Mouse (Mus musculus) frontal cortex, postnatal 10 days (tissue): ENCODE measurements at regions not wholly inside any gene's neighbourhood (a gene's known extent, or its start where the extent isn't known, plus 50 kb on each side); places are given as distances from the start of the nearest gene placed in this dataset.
A peak's percentile ranks its signal among the peaks of the same experiment; 100 is the strongest.

ENCODE experiments used
- DNase-seq, 2 experiments: peaks; one replicate each; pipeline ENCODE4 v3.0.0; 2022; ENCODE audit warnings: low spot score in 2 of 2, mixed read lengths in 1 of 2

DNA sequence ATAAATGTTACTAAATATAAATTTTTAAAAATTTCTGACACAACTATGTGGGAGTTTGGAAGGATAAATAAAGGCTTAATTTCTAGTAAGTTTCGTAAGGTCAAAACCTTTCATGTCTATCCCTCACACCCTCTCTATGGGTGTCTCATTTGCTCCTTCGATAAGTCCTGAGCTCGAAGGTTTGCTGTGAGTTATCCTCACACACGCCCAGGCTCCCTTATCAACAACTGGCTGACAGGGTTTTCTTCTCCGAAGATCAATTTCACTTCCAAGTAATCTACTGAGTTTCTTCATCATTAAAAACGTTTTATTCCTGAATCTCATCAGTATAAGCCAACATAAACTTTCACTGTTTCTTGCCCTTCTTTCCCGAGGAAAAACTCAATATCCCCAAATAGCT lies 416.0 kb upstream of the Nudt12 start:
- no peak for DNase-seq

DNA sequence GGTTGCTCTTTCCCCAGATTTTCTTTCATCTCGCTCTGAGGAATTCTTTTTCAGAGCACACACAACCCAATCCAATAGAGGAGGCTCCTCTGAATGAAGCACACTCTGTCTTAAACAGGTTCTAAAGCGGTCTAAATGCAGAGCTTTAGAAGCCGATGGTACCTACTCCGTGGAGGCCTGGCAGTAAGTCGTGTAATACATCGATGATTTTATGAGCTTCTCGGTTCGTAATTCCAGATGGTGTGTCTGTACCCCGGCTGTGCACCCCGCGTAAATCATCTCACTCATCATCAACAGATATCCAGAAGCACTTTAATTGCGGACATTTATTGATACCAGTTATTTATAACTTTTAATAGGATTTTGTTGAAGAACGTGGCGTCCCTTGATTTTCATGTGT lies 408.3 kb upstream of the Nudt12 start:
- no peak for DNase-seq

DNA sequence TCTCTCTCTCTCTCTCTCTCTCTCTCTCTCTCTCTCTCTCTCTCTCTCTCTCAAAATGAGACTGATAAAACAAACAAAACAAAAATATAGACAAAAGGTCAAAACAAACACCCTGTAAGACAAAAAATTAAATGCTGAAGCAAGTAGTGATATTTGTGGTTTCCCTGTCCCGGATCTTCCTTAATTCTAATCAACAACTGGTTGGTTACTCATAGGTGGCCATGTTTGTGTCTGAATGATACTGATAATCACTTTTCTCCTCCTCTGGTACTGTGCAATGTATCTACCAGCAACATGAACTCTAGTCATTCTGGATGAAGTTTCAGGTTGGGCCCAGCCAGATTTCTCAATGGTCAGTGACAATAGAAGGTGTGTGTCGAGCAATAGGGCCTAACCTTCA lies 396.1 kb upstream of the Nudt12 start:
- DNase-seq = no peak

DNA sequence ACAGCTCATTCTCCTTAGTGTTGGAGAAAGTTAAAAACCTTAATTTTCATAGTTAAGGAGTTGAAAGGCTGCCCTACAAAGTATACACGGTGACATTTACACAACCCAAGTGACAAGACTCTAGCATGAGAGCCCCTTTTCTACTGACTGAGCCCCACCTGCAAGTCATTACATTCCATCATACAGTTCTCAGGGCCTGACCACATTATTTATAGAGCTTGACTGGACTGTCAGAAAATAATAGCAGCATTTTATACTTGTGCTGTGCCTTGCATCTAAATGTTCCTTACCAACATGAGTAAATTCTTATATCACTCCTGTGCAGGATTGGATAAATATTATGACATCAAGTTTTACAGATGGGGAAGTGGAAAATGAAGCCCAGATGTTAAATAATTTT lies 391.4 kb upstream of the Nudt12 start:
- no peak for DNase-seq

DNA sequence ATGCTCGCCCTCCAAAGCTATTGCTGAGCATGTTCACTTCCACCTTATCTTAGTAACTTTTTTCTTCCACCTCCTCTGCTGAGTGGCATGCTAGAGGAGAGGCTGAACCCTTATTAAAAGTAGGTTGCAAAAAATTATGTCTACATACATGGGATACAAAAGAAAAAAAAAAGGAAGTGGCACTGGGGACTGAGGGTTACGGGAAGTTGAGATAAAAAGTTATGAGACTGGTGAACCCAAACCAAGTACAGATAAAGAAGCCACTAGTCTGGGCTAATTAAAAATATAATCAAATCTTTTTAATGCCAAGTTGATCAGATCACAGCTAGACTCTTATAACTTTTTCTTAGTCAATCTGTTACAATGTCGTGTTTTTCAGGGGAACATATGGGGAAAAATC lies 384.2 kb upstream of the Nudt12 start:
- DNase-seq = no peak

DNA sequence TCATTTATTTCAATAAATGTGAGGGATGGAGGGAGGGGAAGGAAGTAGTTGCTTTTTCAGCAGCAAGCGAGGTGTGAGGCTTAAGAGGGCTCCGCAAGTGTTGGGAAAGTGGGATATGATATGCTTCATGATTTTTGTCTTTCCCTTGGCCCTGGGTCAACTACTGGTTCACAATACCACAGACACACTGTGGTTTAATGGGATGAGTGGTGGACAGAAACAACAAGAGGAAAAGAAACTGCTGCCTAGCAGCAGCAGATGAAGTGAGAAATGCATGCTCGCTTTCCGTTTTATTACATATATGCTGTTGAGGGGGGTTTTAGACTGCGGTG lies 369.9 kb upstream of the Nudt12 start:
- no peak for DNase-seq

DNA sequence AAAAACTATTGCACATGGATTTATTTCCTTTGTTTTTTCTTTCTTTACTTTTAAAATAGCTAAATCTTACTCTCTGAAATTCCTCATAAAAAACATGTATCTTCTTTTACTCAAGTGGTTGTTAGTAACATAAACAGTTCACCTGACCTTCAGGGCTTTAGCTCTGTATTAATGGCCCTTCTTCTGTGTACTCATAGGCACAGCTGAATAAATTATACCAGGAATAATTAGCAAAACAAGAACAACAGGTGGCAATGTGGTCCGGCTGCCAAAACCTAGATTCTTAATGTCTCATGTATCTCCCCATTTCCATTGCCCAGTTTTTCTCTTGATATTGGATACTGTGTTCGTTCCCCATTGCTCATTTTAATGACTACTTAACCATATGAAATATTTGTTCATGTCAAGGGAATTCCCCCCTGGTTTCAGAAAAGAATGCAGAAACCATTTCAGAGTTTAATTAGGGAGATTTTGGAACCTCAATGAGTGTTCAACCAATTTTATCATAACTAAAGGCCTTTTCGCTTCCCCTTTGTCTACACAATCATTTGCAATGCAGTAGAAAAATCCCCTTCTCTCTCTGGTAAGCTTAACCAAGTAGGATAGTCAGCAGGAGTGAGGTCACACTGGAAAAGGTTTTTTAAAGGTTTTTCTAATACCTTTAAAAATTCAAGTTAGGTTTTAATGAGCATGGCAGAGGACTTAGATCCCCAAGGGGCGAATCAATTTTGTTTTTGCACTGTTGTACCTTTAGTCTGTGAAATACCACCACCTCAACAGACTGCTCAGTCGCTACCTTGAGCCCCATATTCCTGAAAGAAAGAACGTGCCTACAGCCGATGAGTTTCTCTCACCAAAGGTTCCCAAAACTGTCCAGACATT lies 369.3 kb upstream of the Nudt12 start:
- DNase-seq = no peak

DNA sequence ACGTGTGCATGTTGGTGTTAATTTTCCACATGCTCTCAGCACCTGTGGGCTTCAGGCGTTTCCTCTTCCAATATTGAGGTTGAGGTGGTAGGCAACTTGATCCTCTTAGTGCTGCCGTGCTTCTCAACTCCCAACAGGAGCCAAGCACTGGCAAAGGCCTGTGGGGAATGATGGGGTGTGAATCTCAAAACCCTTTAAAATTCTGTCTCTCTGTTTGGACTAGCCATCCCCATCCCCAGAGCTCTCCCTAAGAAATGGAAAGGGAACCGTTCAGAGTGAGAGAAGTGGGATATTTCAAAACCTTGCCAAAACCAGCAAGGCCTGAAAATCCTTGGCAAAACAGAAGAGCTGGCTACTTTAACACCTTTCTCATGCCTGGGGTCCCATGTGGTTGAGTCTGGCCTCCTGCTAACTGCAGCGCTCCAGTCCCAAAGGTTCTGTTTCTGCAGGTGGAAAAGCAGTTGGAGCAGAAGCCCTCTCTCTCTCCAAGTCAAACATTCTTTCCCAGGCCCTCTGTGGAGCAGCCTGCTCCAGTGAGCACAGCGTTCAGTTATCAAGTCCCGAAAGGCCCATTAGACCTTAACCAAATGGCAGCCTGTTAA lies 360.4 kb upstream of the Nudt12 start:
- no peak for DNase-seq

DNA sequence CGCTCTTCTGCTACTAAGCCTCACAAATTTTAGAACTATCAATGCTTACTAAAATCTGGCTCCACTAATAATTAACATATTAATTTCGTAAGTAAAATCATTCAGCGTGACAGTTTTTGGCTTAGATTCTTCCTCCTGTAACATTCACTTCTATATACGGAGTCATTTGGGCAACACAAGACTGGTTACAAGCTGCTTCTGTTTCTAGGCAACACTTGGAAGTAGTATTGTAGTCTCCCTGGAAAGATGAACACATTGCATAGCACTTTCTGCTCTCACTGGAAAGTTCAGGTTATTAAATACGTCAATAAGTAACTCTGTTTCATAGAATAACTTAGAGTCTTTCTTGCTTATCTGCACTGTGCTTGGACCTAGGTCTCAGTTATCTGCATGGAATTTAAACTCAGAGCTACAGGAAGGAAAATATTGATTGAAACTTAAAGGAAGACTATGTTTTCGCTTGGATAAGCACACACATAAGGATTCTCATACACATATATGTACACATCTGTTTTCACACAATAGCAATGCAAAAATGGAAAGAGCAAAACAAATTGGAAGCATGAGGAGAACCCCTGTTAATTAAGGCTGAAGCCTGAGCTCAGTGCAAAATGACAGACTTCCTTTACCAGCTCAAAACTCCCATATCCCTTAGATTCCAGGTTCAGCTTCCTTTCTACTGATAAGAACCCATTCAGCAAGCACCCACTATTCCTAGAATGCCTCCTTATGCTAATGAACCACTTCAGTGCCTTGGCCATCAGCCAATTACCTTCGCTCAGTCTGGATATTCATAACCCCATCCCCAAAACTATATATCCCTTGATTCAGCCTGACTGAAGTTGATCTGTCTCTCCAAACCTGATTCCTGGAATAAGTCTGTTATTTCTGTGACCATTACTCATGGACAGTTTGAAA lies 356.7 kb upstream of the Nudt12 start:
- DNase-seq = no peak

DNA sequence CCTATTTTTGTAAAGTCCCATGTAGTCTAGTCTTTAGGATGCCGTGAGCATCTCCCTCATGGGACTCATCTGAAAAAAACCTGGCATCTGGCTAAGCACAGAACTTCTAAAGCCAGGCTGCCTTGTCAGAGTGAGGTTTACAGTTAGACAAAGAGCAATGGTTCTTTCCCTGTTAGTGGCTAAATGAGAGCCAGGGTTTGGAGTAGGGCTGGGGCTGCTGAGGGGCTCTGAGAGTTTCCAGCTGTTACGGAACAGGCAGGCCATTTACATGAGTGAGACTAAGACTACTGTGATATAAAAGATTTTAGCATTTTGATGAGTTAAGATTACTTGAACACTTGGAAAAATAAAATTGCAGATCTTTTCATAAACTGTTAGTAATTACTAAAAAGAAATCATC lies 352.2 kb upstream of the Nudt12 start:
- no peak for DNase-seq

DNA sequence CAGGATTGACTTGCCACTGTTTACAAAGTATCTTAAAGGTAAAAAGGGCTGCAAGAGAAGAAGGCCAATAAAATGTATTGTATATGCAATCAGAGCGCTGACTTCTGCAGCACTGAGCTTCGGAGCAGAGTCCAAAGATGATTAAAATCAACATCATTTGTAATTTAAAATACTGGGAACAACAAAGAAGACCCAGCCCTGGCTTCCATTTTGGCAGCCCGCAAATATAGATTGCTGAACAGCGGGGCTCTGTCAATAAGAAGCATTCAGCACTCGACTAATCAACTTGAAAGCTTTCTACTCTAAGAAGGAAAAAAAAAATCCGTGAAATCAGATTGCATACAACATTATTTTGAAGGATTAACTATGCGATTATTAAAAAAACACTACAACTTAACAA lies 348.9 kb upstream of the Nudt12 start:
- no peak for DNase-seq

DNA sequence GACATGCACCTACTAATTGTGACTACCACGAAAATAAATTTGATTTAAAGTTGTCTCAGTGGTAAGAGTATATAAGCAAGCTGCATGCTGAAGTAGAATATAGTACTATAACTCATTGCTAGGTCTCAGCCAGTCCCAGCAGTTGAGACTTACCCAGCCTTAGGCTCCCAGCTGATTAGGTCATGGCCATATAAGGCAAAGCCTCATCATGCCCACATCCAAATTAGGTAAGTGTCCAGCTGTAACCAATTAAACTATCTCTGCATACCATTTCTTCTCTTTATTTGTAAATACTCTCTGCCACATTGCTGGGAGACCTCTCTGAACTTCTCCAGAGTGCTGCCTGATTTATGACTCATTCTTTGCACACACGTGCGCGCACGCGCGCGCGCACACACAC lies 347.9 kb upstream of the Nudt12 start:
- DNase-seq = no peak

DNA sequence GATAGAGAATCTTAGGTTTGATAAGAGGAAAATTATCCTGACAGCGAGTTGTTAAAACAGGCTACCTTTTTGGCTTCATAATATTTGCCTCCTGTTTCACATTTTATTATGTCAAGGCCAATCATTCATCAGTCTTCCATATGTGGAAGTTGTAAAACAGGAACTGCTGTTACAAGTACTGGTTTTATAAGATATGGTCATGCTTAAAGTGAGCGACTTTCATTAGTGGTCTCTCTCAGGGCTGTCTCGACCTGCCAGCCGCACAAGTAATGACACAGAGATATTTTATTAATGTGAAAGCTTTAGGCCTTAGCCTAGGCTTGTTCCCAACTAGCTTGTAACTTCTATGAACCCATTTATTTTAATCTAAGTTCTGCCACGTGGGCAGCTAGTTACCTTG lies 346.3 kb upstream of the Nudt12 start:
- DNase-seq = no peak

DNA sequence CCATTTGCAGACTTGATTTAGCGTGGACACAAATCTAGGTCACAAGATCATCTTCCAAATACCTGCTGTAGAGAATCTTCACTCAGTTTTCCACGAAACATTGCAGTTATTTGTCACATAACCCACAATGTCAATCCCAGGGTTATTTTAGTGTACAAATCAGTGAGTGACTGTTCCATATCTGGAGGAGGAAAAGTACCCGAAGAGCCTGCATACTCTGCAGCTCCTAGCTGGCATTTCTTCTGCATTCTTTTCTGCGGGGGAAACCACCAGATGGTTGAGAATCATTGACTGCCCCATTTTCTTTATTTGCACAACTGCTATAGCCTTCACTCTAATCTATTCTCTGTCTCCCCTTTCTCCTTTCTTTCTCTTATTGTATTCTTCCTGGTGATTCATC lies 332.4 kb upstream of the Nudt12 start:
- DNase-seq = no peak

DNA sequence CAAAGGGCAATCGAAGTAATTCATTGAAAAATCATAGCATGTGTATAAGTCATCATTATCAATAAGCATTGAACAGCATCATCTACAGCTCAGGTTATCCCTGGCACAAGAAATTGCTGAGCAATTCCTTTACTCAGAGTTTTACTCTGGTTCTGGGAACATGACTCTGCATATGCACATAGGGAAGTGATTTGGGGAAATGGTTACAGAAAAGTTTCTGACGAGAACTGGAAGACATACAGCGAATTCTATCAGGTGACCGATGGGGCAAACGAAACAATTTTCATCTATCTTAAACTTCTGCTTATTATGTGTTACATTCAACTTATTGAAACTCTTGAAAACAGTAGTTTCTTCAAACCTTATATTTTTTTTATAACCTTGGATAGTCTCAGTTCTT lies 284.8 kb upstream of the Nudt12 start:
- DNase-seq = no peak

DNA sequence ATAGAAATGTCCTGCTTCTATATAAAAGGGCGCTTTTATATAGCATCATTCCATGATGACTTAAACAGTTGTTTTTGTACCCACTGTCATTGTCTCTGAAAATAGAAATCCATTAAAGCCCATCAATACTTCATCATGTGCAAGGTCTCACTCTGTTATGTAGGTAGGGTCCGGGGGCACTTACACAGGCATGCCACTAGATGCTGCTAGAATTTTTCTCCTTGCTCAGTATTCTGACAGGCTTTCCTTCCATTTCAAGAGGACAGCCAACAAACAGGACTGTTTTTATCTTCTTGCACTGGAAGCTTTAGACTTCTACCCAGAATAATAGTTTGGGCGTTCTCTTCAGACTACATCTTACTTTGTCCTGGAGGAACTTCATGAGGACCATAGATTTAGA lies 268.2 kb upstream of the Nudt12 start:
- peak; percentile 6 to 10 for DNase-seq

DNA sequence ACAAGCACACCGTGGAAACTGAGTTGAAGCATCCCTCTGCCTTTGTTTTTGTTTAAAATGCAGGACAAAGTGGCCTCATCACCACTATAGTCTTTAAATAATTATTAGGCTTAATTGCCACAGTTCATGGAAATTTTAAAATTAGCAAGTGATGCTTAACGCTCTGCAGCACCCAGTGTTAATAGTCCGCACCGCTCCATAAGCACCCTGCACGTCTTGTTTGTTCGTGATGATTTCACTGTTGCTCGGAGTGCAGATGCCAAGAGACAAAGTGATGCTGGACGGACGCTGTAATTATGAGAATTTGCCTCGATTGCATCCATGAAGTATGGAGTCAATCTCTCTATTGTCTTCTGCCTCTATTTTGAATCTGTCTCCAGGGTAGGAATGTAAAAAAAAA lies 266.6 kb upstream of the Nudt12 start:
- DNase-seq = no peak

DNA sequence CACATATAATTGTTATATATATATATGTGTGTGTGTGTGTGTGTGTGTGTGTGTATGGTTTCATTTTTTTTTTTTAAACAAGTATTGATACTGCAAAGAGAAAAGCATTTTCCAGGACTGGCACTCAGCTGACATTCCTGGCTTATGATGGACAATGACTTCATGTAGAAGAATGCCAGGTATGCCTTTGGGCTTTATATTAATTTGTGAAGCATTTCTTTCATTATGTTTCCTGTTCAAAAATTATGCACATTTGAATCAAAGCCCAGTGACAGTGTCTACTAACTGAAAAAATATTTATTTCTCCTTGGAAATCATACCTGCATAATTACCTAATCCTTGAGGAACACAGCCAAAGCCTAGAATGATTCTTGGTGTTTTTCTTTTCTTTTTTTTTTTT lies 256.4 kb upstream of the Nudt12 start:
- no peak for DNase-seq

DNA sequence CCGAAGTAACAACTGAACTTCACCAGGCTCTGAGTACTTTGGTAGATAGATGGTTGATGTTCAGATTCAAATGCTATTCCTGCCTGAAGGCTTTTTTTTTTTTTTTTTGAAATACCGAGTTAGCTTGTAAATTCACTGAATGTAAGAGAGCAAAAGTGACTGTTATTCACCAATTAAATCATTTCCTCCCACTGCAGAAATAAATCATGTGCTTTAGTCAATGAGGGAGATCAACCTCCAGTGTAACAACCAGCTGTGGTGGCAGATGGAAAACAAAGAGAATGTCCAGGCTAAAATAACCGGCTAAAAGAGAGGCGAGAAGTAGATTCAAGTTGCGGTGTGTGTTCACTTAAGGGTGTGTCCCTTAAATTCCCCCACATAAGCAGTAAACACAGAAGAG lies 235.8 kb upstream of the Nudt12 start:
- DNase-seq = no peak

DNA sequence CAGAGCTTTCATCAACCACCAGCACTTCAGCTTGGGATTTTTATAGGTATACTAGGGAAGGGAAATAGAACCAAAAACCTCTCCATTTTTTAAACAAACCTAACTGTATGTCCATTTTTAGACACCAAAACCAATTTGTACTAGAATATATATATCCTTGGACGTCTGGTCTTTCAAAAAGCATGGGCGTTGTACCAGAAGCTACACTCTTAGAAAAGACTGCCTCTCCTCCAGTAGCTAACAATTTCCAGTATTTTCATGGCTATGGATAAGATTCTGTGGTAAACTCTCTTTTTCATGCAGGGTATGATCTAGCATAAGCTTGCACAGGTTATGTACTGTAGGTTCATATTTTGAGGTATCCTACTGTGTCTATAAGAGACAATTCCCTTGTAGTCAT lies 219.1 kb upstream of the Nudt12 start:
- DNase-seq = no peak
